Mouse (Mus musculus) lung, postnatal 14 days (tissue): ENCODE results near the gene Tmem242.

Source experiments
- DNase-seq: peaks from one replicate; pipeline ENCODE4 v3.0.0; 2021

Gene Tmem242

GRCm38 (mm10) chr17:5414041-5414440, 26.0 kb downstream of the Tmem242 start:
- no peak for DNase-seq

- no peak for DNase-seq
Measured at GRCm38 (mm10) chr17:5413350-5413749, 26.7 kb downstream of the Tmem242 start.

- no peak for DNase-seq
Measured at GRCm38 (mm10) chr17:5412740-5413139, 27.3 kb downstream of the Tmem242 start.

- DNase-seq = no peak
Measured at GRCm38 (mm10) chr17:5412301-5412700, 27.8 kb downstream of the Tmem242 start.

GRCm38 (mm10) chr17:5411205-5411604, 28.9 kb downstream of the Tmem242 start:
- no peak for DNase-seq

GRCm38 (mm10) chr17:5410336-5410735, 29.7 kb downstream of the Tmem242 start:
- DNase-seq = no peak

GRCm38 (mm10) chr17:5407030-5407429, 33.0 kb downstream of the Tmem242 start:
- DNase-seq = no peak

GRCm38 (mm10) chr17:5406566-5406965, 33.5 kb downstream of the Tmem242 start:
- DNase-seq = no peak

- DNase-seq = no peak
Measured at GRCm38 (mm10) chr17:5403885-5404284, 36.2 kb downstream of the Tmem242 start.

- DNase-seq = peak; percentile 82
Measured at GRCm38 (mm10) chr17:5402624-5403023, 37.4 kb downstream of the Tmem242 start.

GRCm38 (mm10) chr17:5402069-5402468, 38.0 kb downstream of the Tmem242 start:
- DNase-seq = peak; percentile 76

GRCm38 (mm10) chr17:5401288-5401687, 38.8 kb downstream of the Tmem242 start:
- DNase-seq = no peak

- DNase-seq = no peak
Measured at GRCm38 (mm10) chr17:5400435-5401090, 39.5 kb downstream of the Tmem242 start.

- peak; percentile 88 for DNase-seq
Measured at GRCm38 (mm10) chr17:5397148-5398007, 42.7 kb downstream of the Tmem242 start.

- DNase-seq = no peak
Measured at GRCm38 (mm10) chr17:5396213-5396612, 43.8 kb downstream of the Tmem242 start.

- DNase-seq = no peak
Measured at GRCm38 (mm10) chr17:5395454-5396205, 44.4 kb downstream of the Tmem242 start.

GRCm38 (mm10) chr17:5390682-5391081, 49.4 kb downstream of the Tmem242 start:
- DNase-seq = no peak

- DNase-seq = no peak
Measured at GRCm38 (mm10) chr17:5388351-5388750, 51.7 kb downstream of the Tmem242 start.

GRCm38 (mm10) chr17:5386885-5387545, 53.0 kb downstream of the Tmem242 start:
- DNase-seq = no peak

GRCm38 (mm10) chr17:5385694-5386093, 54.4 kb downstream of the Tmem242 start:
- no peak for DNase-seq

GRCm38 (mm10) chr17:5377930-5378310, 62.1 kb downstream of the Tmem242 start:
- DNase-seq = peak; percentile 24

- no peak for DNase-seq
Measured at GRCm38 (mm10) chr17:5377151-5377929, 62.7 kb downstream of the Tmem242 start.
